Mouse (Mus musculus) erythroid progenitor cell, adult 5-6 weeks (primary cell): ENCODE measurements around the gene Kif18b. TPM values are rescaled to one million over a fixed set of nuclear protein-coding genes. Genes with fewer than 3 reads are reported as not detected.

Source experiments
- ATAC-seq: replicated peaks from 2 replicates; pipeline ENCODE4 v1.8.0; 2016; ENCODE audit warnings: moderate number of reproducible peaks, mild to moderate bottlenecking, moderate TSS enrichment, inconsistent platforms; ENCODE audit not compliant: poor library complexity, low FRiP score, severe bottlenecking
- total RNA-seq, 2 experiments: library from RNA; stranded (forward) in 1 of 2; stranded (reverse) in 1 of 2; fragments of 150-400 nt in 1 of 2; fragments of 186-747, 209-891 nt in 1 of 2; gene quantifications; 2 replicates each; pipeline versions ENCODE4 v1.2.3 to v1.2.4; 2015 to 2017; ENCODE audit warnings: low replicate concordance in 2 of 2

The Kif18b gene
- 174 and 202 TPM in 2 replicates for total RNA-seq (2015; ENCODE audit: low replicate concordance)
- 136 and 165 TPM in 2 replicates for total RNA-seq (2017; ENCODE audit: low replicate concordance)

- peak; percentile 93 for ATAC-seq
These were observed at the start of gene Kif18b for GRCm38 (mm10) chr11:102924557-102925350. Kif18b (minus strand) TSS chr11:102925124.

- ATAC-seq, result no peak
These were observed 47.4 kb upstream of the Kif18b start for GRCm38 (mm10) chr11:102972326-102972725.

GRCm38 (mm10) chr11:102971604-102972003, 46.7 kb upstream of the Kif18b start:
- no peak for ATAC-seq

GRCm38 (mm10) chr11:102964547-102965091, 39.7 kb upstream of the Kif18b start:
- no peak for ATAC-seq

GRCm38 (mm10) chr11:102963855-102964546, 39.1 kb upstream of the Kif18b start:
- no peak for ATAC-seq

GRCm38 (mm10) chr11:102963246-102963854, 38.4 kb upstream of the Kif18b start:
- no peak for ATAC-seq

- no peak for ATAC-seq
These were observed 37.9 kb upstream of the Kif18b start for GRCm38 (mm10) chr11:102962861-102963245.

GRCm38 (mm10) chr11:102961082-102961481, 36.2 kb upstream of the Kif18b start:
- no peak for ATAC-seq

GRCm38 (mm10) chr11:102958870-102959269, 33.9 kb upstream of the Kif18b start:
- no peak for ATAC-seq

- no peak for ATAC-seq
These were observed 33.5 kb upstream of the Kif18b start for GRCm38 (mm10) chr11:102958431-102958830.

GRCm38 (mm10) chr11:102957692-102958091, 32.8 kb upstream of the Kif18b start:
- no peak for ATAC-seq

- no peak for ATAC-seq
These were observed 32.2 kb upstream of the Kif18b start for GRCm38 (mm10) chr11:102956962-102957614.

- no peak for ATAC-seq
These were observed 28.0 kb upstream of the Kif18b start for GRCm38 (mm10) chr11:102952922-102953321.

- ATAC-seq, result no peak
These were observed 23.4 kb upstream of the Kif18b start for GRCm38 (mm10) chr11:102948043-102948961.

GRCm38 (mm10) chr11:102946992-102947343, 22.0 kb upstream of the Kif18b start:
- ATAC-seq, result no peak

GRCm38 (mm10) chr11:102946265-102946991, 21.5 kb upstream of the Kif18b start, which contains the start of gene C1ql1:
C1ql1 (minus strand) TSS chr11:102946688.
- peak; percentile 89 for ATAC-seq

- no peak for ATAC-seq
These were observed 20.7 kb upstream of the Kif18b start for GRCm38 (mm10) chr11:102945306-102946264.
